Mouse (Mus musculus) lung, adult 2 months (tissue): ENCODE data around the gene Ythdc1.

ENCODE experiments used
- CTCF ChIP-seq: fragments of 200-500 bp; IDR thresholded peaks from 2 replicates; pipeline ENCODE4 v1.5.1; 2011; ENCODE audit warnings: mild to moderate bottlenecking, low read length, control low read depth; ENCODE audit not compliant: insufficient read depth
- POLR2A ChIP-seq: fragments of 200-500 bp; IDR thresholded peaks from 2 replicates; pipeline ENCODE4 v1.6.1; 2011; ENCODE audit warnings: low read depth, mild to moderate bottlenecking, control low read depth, low read length, borderline replicate concordance; ENCODE audit errors: extremely low read depth

DNA sequence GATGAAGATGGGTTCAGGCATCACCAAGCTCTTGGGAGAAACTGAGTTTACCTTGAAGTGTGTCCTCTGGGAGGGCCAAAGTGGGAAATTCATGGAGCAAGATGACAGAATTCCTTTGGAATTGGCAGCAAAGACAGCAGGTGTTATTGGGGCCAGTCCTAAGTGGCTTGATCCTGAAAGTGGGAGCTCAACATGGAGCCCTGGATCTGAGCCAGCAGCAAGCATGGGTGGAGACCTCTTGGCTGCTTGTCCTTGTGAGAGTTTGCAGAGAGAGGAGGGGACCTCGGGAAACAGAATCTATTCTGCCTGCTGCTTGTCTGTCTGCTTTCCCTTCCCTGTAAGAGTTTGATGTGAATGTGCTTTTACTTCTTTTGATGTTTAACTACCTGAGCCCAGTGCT, 67.9 kb downstream of the Ythdc1 start:
- TF ChIP-seq CTCF (no peak), POLR2A (no peak)
